Mouse (Mus musculus): ENCODE data around the gene Prss1. TPM values are rescaled to one million over a fixed set of nuclear protein-coding genes. Genes with fewer than 3 reads are reported as not detected.
"Not testable (repeated sequence)": the region's sequence is repeated elsewhere in the genome, so short reads cannot be mapped to it uniquely, and the experiment has no call there.

The Prss1 gene
- total RNA-seq (2022): not detected

DNA sequence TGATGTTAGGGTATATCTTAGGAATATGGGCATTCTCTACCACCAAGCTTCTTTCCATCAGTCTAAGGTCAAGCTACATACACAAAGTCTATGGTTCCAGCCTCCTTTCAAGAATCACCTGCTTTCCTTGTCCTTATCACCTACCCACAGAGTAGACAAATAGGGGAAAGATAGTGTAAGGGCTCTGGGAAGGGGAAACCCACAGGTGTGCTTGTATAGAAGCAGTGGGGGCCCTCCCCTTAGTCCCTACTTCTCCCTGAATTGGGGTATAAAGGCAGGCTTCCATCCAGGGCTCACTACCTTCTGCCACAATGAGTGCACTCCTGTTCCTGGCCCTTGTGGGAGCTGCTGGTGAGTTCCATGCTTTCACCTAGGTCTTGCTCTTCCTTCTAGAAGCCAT, at the start of gene Prss1:
Gene Prss1, plus strand, starts transcription at position 301 of the 400 bp plus-strand sequence.
- not testable (repeated sequence) for DNase-seq (ENCODE audit: low spot score in 2 of 2)

GRCm38 (mm10) chr6:41442261-41442660, 16.5 kb upstream of the Prss1 start:
- DNase-seq (ENCODE audit: low spot score in 2 of 2): not testable (repeated sequence)

GRCm38 (mm10) chr6:41446045-41446444, 12.7 kb upstream of the Prss1 start, which contains the start of gene Gm10334:
TSS of gene Gm10334 (minus strand) at chr6:41446145.
- DNase-seq (ENCODE audit: low spot score in 2 of 2): not testable (repeated sequence)

- DNase-seq (ENCODE audit: low spot score in 2 of 2): no peak
These were observed 40.6 kb downstream of the Prss1 start for GRCm38 (mm10) chr6:41499374-41499773.

- no peak for DNase-seq (ENCODE audit: low spot score in 2 of 2)
These were observed 46.2 kb downstream of the Prss1 start for GRCm38 (mm10) chr6:41504915-41505314.

- DNase-seq (ENCODE audit: low spot score in 2 of 2): no peak
These were observed 46.6 kb downstream of the Prss1 start for GRCm38 (mm10) chr6:41505323-41505722.

Other genes starting within 250 kb of the Prss1 start
- not detected for gene Try4, start 156.7 kb upstream of the Prss1 start, total RNA-seq (2022)
- not detected for gene Try5, start 142.1 kb upstream of the Prss1 start, total RNA-seq (2022)
- not detected for gene Try10, start 104.8 kb upstream of the Prss1 start, total RNA-seq (2022)
- gene Prss3, start 81.3 kb upstream of the Prss1 start, total RNA-seq (2022): not detected
- gene Gm5771, start 66.6 kb upstream of the Prss1 start, total RNA-seq (2022): not detected
- gene Gm10334, start 12.8 kb upstream of the Prss1 start, total RNA-seq (2022): not detected
- not detected for gene Prss2, start 62.9 kb downstream of the Prss1 start, total RNA-seq (2022)
- gene Ephb6, start 146.6 kb downstream of the Prss1 start, total RNA-seq (2022): 1 to 10 TPM in 1 of 4 experiments, under 1 TPM in 3; 0.39 to 1.2 (median 0.71) TPM
- gene Trpv6, start 177.5 kb downstream of the Prss1 start, total RNA-seq (2022): not detected
- not detected for gene Trpv5, start 221.8 kb downstream of the Prss1 start, total RNA-seq (2022)
- gene Llcfc1, start 225.5 kb downstream of the Prss1 start, total RNA-seq (2022): not detected
- not detected for gene Kel, start 245.4 kb downstream of the Prss1 start, total RNA-seq (2022)